Mouse (Mus musculus) small intestine, adult 2 months (tissue): ENCODE measurements around the gene Ralgapb. TPM values are rescaled to one million over a fixed set of nuclear protein-coding genes. Genes with fewer than 3 reads are reported as not detected.

ENCODE experiments used
- H3K27ac ChIP-seq: fragments of 200-500 bp; 2 replicates; pipeline ENCODE4 v1.5.1; 2012; ENCODE audit warnings: low read depth, low read length, control low read depth, inconsistent platforms; ENCODE audit not compliant: insufficient read depth
- H3K27me3 ChIP-seq: fragments of 200-500 bp; 2 replicates; pipeline ENCODE4 v1.6.1; 2012; ENCODE audit warnings: mild to moderate bottlenecking, moderate library complexity, low read length, inconsistent platforms; ENCODE audit not compliant: control insufficient read depth, insufficient read depth
- H3K36me3 ChIP-seq: fragments of 200-500 bp; 2 replicates; pipeline ENCODE4 v1.6.1; 2012; ENCODE audit warnings: mild to moderate bottlenecking, low read length, control low read depth, inconsistent platforms; ENCODE audit not compliant: control insufficient read depth, insufficient read depth
- H3K4me1 ChIP-seq: fragments of 200-500 bp; 2 replicates; pipeline ENCODE4 v1.6.1; 2012; ENCODE audit warnings: low read length, inconsistent platforms, mixed read lengths; ENCODE audit not compliant: control insufficient read depth, insufficient read depth, insufficient read length
- H3K4me3 ChIP-seq: fragments of 200-500 bp; 2 replicates; pipeline ENCODE4 v1.5.1; 2012; ENCODE audit warnings: low read depth, mild to moderate bottlenecking, control low read depth, inconsistent platforms, low read length, moderate library complexity
- CTCF ChIP-seq: fragments of 200-500 bp; IDR thresholded peaks from 2 replicates; pipeline ENCODE4 v1.5.1; 2012; ENCODE audit warnings: low read depth, mild to moderate bottlenecking, control low read depth, inconsistent platforms, low read length, moderate library complexity, mixed read lengths; ENCODE audit not compliant: insufficient replicate concordance, insufficient read length; ENCODE audit errors: extremely low read depth
- POLR2A ChIP-seq: fragments of 200-500 bp; IDR thresholded peaks from 2 replicates; pipeline ENCODE4 v1.6.1; 2012; ENCODE audit warnings: low read depth, mild to moderate bottlenecking, control low read depth, inconsistent platforms, low read length, moderate library complexity
- WGBS: fragments of 180-500 bp; shearing (Covaris S2); methylation state at CpG from one replicate; pipeline ENCODE4 v1.1.7; 2018; 5-methylcytosine and 5-hydroxymethylcytosine counted together
- polyA plus RNA-seq: library from polyadenylated mRNA; depleted of rRNA; stranded (reverse); fragments of >200 nt; gene quantifications from 2 replicates; pipeline ENCODE4 v1.2.3, GENCODE M21; 2012

Ralgapb gene
- polyA plus RNA-seq, 1 experiment = 16.4 TPM

DNA sequence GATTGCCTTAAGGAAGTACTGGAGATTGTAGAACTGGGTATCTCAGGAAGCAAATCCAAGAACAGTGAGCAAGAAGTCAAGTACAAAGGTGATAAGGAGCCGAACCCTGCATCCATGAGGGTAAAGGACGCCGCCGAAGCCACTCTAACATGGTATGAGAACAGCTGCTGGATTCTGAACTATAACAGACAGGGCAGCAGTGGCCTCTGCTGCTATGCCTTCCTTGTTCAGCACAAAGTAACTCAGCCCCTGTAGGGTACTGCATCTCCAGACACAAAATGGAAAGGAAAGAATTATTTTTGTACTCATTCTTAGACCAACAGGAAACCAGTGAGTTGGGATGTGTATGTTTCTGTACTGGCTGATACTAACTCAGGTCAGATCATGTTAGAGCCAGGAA lies 46.8 kb downstream of the Ralgapb start:
- TF ChIP-seq CTCF = no peak
- no peak for TF ChIP-seq POLR2A
- peaks cover 45% of the 10 kb centered on the region for H3K36me3 ChIP-seq

DNA sequence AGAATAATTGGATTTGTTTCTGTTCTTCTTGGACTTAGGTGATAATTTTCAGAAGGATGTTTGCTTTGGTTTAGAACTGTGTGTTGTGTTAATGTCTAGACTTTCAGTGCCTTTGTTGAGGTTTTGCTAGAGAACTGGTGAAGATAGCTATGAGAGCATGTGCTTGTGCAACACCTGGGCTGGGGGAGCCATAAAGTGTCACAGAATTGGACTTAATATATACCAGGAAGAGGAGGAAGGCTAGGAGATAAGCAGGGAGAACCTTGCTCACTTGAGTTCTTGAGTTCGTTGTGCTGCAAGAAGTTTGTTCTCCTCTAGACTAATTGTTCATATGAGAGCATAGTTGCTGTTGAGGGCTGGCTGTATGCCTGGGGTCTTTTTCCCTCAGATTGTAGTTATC lies 48.0 kb downstream of the Ralgapb start:
- peaks cover 49% of the 10 kb centered on the region for H3K36me3 ChIP-seq

More for the DNA sequence above, 46.8 kb downstream of the Ralgapb start:
- Histone ChIP-seq H3K27me3 (no peaks in the 10 kb centered on the region), H3K27ac (no peak overlapping the region), H3K4me1 (no peaks in the 10 kb centered on the region), H3K4me3 (no peak overlapping the region)
- WGBS = 51% methylated on average over 4 of the region's 4 CpGs

DNA sequence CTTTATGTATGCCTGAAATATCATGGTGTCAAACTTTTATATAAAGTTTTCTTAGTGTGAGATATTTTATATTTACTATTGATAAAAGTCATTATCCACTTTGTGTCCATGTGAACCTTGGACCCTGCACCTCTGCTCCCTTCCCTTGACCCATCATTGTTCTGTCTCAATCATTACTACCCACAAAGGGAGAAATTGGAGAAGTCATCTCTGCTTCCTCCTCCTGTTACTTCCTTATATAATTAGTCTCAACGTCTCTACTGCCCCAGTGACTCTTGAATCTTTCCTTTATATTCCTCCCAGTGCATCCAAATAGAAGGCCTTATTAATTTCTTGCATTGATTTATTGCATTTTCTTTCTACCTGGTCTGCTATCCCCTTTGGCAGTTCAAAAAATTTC lies 52.8 kb downstream of the Ralgapb start:
- Histone ChIP-seq H3K27me3 (no peaks in the 10 kb centered on the region), H3K4me1 (no peaks in the 10 kb centered on the region), H3K27ac (no peak overlapping the region), H3K36me3 (peaks cover 60% of the 10 kb centered on the region), H3K4me3 (no peak overlapping the region)
- 12% methylated on average over 1 of the region's 1 CpGs for WGBS
- TF ChIP-seq CTCF (no peak), POLR2A (no peak)

More for the DNA sequence above, 48.0 kb downstream of the Ralgapb start:
- Histone ChIP-seq H3K4me1 (no peaks in the 10 kb centered on the region), H3K27me3 (no peaks in the 10 kb centered on the region), H3K4me3 (no peak overlapping the region), H3K27ac (no peak overlapping the region)
- TF ChIP-seq CTCF = no peak
- no peak for TF ChIP-seq POLR2A
- WGBS = 41% methylated on average over 1 of the region's 1 CpGs

DNA sequence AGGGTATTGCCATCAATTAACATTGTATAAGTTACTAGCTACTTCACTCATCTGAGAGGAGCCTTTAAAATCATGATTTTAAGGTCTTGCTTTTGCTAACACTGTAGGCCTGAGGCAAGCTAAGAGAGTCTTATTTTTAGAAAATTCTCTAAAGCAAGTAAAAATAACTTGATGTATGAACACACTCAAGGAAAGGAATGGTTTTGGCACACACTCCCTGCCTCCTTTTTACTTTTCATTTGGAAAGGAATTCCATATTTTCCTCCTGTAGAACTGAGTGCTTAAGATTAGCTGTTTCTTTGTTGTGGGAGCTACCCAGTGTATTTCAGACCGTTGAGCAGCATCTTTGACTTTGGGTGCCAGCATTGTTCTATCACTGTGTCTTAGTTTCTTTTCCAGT lies 64.5 kb downstream of the Ralgapb start:
- Histone ChIP-seq H3K27ac (no peak overlapping the region), H3K4me1 (no peaks in the 10 kb centered on the region), H3K36me3 (peaks cover 48% of the 10 kb centered on the region), H3K4me3 (no peak overlapping the region), H3K27me3 (no peaks in the 10 kb centered on the region)
- 89% methylated on average over 1 of the region's 1 CpGs for WGBS
- TF ChIP-seq CTCF = no peak
- TF ChIP-seq POLR2A = no peak

DNA sequence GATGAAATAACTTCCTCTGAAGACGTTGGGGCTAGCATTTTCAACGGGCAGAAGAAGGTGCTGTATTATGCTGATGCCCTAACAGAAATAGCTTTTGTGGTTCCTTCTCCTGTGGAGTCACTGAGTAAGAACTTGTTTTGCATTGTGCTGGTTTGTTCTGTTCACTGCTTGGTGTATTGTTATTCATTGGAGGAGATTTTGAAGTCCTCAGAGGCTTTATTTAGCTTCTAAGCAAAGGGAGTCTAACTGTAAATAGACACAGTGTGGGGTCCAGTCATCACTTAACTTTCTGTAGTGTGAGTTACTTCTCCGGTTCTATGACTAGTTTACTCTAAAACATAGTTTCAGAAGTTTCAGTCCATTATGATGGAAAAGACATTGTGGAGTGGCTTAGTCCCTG lies 68.0 kb downstream of the Ralgapb start:
- WGBS = 75% methylated on average over 3 of the region's 3 CpGs
- Histone ChIP-seq H3K36me3 (peaks cover 57% of the 10 kb centered on the region), H3K4me3 (no peak overlapping the region), H3K4me1 (no peaks in the 10 kb centered on the region), H3K27me3 (no peaks in the 10 kb centered on the region), H3K27ac (no peak overlapping the region)
- no peak for TF ChIP-seq POLR2A
- no peak for TF ChIP-seq CTCF

DNA sequence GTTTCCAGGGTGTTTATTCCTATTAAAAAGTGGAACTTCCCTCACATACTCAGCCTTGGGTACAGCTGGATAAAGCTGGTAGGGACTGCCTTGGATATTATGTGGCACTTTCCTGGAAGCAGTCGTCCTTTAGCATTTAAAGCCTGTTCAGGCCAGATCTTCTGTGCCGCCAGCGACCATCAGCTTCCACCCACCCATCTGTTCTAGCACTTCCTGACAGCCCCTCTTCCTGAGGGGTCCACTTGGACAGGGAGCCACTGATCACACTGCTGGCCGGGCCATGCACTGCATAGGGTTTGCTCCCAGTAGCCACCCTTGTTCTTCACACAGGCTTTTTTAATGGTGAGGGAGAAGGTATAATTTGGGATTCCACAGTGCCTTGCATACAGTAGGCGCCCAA lies 88.8 kb downstream of the Ralgapb start:
- peaks cover 40% of the 10 kb centered on the region for H3K36me3 ChIP-seq
- WGBS = 92% methylated on average over 5 of the region's 5 CpGs
- TF ChIP-seq POLR2A (no peak), CTCF (no peak)
- no peaks in the 10 kb centered on the region for H3K27me3 ChIP-seq
- H3K4me3 ChIP-seq = no peak overlapping the region
- no peaks in the 10 kb centered on the region for H3K4me1 ChIP-seq
- no peak overlapping the region for H3K27ac ChIP-seq

DNA sequence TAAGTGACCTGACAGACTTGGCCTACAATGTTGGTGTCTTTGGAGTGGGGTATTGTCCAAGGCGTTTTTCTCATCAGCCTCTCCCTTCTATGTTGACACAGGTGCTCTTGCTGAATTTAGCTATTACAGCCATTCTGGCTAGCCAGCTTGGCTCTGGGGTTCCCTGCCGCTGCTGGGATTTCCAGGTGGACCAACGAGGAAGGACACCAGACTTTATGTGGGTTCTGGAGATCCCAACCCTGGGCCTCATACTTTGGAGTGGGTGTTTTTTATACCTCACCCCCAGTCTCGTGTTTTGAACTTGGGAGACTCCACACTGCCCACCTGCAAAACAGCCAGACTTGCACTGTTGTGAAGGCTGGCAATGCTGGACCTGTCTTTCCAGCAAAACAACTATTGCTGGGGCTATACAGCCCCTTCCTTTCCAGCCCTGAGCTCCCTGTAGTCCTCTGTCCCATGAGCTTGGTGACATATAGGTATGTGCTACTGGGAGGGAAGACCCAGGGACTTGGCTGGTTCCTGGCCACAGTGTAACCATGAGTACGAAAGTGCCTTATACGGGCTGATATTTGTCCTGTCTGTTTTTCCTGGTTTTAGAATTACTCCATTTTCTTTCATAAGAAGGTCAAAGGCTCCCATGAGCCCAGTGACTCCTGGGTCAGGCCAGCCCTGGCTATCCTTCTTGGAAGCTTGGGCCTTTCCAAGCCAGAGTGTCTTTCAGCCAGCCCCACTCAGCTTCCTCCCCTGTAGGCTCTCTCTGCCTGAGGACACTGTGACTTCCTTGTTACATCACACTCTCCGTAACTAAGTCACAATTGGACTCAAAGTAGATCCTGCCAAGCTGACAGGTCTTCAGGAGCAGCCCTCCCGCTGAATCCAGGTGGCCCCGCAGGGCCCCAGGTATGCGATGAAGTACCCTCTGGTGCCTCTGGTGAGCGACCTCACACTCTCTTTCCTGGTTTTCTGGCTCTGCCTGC lies 92.5 kb downstream of the Ralgapb start, which contains the start of gene Adig:
Gene Adig (plus strand): TSS at position 777 of the 977 bp plus-strand sequence.
- Histone ChIP-seq H3K27ac (no peak within 1 kb of the TSS), H3K4me3 (no peak within 1 kb of the TSS), H3K27me3 (no peaks in the 10 kb centered on the region), H3K36me3 (peaks cover 14% of the 10 kb centered on the region), H3K4me1 (no peaks in the 10 kb centered on the region)
- TF ChIP-seq CTCF (no peak), POLR2A (no peak)
- WGBS = 49% methylated on average over 11 of the region's 11 CpGs

DNA sequence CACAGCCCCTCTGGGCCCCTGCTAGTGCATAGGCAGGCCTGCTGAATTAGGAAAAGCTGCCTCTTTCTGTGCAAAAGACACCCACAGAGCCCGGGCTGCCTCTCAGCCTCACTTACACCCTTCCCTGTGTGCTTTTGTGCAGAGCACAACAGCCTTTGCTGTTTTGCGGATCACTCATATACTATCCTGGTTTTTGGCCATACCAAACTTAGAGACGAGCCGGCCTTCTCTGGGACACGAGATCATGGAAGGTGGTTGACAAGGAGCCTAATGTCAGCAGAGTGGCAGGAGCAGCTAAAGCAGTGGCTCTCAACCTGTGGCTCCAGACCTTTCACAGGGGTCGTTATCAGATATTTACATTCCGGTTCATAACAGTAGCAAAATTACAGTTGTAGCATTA lies 93.6 kb downstream of the Ralgapb start:
- H3K4me3 ChIP-seq = no peak overlapping the region
- H3K27me3 ChIP-seq = no peaks in the 10 kb centered on the region
- WGBS = 82% methylated on average over 7 of the region's 7 CpGs
- H3K27ac ChIP-seq = no peak overlapping the region
- H3K36me3 ChIP-seq = peaks cover 7% of the 10 kb centered on the region
- no peak for TF ChIP-seq POLR2A
- no peak for TF ChIP-seq CTCF
- no peaks in the 10 kb centered on the region for H3K4me1 ChIP-seq
